Mouse (Mus musculus) left cerebral cortex, adult 9 months (tissue): ENCODE data around the gene Scn3b.

ENCODE experiments used
- DNase-seq, 2 experiments: peaks; one replicate each; pipeline ENCODE4 v3.0.0; 2022; ENCODE audit warnings: low spot score in 2 of 2

Scn3b gene

DNA sequence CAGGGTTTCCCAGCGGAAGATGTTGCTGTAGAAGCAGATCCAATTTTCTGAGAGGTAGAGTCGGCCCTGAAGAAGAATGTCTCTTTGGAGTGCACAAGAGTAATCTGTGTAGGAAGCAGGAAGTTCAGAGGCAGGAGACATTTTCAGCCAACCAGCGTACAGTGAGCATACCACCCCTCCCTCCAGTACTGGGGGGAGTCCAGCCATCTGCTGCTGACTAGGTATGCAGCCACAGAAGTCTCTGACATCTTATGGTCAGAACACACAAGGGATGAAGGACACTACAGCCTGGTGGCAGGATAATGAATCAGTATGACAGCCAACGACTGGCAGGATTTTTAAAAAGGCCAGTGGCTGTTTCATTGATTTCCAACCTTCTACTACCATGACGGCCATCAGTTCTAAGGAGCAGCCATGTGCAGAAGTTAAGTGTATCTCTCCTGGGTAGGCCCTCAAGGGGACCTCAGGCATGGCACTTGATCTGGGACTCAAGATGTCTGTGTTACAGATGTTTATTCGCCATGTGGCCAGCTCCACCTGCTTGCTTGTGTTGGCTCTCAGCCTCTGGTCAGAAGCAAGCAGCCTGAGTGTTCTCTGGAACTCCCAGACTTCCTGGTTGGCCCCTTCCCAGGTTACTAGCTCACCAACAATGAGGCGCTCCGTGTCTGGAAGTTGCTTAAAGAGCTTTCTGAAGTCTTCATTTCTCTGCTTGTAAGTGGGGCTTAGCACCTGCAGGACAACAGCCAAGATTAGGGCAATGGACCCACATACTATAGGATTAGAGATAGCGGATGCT is 48.0 kb downstream of the Scn3b start:
- DNase-seq: no peak

DNA sequence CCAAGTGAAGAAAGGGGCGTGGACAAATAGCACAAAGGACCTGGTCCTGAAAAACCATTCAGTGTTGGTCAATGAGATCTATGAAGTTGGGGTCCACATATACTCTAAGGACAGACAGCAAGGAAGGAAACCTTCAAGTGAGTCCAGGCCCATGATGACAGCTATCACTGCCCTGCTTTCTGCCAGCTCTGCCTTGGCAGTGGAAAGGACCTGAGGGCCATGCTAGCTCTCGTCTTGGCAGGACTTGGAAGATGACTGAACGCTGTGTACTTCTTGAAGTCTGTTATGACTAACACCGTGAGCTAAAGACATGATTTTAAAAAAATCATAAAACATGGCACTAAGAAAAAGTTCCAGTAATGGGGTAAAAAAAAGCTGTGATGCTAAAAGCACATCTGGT is 48.7 kb downstream of the Scn3b start:
- DNase-seq: no peak

DNA sequence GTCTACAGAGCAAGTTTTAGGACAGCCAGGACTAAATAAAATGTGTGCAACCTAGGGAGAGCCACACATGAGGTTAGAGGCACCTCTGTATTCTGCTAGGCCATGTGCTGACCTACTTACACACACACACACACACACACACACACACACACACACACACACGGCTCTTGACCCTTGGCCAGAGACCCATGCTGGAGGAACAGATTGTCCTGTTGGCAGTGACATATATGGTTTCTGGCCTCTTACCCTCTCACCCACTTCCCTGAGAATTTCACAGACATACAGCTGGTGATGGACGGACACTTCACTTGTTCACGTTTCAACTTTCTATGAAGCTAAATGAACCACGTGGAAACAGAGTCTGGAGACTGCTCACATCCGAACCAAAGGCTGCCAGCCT is 49.8 kb downstream of the Scn3b start:
- DNase-seq: no peak

DNA sequence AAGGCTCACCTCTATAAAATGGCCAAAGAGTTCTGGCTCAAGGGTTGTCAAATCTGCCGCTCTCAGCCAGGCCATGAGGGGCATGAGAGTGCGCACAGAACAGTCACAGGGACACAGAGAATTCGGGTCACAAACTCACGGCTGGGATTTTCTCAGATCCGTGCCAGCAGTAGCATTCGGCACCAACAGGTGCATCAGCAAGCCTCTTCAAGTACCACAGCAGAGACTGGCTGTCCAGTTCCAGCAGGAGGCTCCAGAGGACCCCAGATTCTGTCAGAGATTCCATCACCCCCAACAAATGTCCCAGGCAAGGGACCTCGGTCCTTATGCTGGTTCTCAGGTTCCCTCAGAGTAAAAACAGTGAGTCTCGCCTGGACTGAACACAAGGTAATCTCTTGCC is 51.4 kb downstream of the Scn3b start:
- DNase-seq: no peak

DNA sequence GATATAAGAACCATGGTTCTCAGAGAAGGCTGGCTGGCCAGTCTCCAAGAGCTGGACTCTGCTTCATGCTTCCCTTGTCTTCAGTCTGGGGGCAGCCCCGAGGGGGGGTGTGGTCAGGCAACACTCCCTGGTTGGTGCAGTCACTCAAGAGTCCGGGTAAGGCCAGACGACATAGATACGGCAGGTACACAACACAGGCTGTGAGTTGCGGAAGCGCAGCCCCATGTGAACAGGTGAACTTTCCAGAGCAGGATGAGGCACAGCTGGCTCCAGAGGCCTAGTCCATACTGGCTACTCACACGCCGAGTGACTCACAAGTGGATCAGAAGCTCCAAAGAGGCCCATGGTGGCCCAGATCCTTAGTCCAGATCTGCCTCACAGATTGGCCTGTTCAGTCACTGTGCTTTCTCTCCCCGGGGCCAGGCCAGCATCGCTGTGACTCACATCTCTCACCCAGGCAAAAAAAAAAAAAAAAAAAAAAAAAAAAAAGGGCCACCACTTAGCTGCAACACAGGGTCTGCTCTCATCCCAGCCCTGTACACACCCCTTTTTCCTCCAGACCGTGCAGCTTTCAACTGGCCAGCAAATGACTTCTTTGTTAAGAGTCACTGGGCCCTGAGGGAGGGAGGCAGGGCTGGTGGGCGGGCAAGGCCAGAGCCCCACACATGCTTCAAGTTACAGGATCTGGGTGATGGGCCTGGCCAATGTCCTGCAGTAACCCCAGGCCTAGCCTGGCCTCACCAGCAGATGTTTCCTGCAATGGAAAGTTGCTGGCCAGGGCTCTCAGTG is 52.1 kb downstream of the Scn3b start:
- DNase-seq: peak; percentile 60 to 69

GRCm38 (mm10) chr9:40321668-40322003 is 52.6 kb downstream of the Scn3b start:
- no peak for DNase-seq

GRCm38 (mm10) chr9:40322372-40322771 is 53.4 kb downstream of the Scn3b start:
- no peak for DNase-seq

- no peak for DNase-seq
Observed at GRCm38 (mm10) chr9:40323171-40323570, 54.2 kb downstream of the Scn3b start.

DNA sequence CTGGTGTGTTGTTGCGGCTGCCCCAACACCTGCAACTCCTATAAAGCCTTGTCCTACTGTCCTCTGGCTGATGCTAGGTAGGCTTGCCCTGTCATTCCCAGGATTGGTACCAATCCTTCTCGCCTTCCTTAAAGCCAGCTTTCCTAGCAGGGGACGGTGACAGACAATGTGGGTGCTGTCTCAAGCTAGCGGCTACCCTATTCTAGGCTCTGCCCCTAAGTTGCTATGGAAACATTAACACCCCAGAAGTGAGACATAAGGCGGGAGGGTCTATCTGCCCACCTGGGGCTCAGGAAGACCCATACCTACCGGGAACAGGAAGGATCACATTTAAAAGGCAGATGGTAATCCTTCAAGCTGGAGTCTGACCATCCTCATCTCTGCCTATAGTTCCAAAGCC is 54.8 kb downstream of the Scn3b start:
- no peak for DNase-seq

GRCm38 (mm10) chr9:40324232-40324792 is 55.3 kb downstream of the Scn3b start:
- DNase-seq: no peak

DNA sequence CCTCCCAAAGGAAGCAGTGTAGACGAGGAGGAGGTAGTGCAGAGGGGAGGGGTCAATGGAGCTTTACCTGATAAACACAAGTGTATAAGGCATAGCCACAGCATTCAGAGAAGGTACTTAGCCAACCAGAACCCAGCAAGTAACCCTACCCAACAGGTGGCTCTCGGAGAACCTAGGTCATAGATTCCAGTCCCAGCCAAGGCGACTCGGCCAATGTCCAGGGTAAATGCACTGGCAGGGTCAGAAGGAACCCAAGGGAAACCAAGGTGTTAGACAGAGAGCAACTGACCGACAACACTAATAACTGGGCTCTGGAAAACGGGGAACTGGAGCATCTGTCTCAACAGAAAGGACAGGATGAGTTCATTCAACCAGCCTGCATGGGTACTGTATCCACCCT is 55.8 kb downstream of the Scn3b start:
- no peak for DNase-seq

GRCm38 (mm10) chr9:40326260-40326915 is 57.4 kb downstream of the Scn3b start:
- no peak for DNase-seq

DNA sequence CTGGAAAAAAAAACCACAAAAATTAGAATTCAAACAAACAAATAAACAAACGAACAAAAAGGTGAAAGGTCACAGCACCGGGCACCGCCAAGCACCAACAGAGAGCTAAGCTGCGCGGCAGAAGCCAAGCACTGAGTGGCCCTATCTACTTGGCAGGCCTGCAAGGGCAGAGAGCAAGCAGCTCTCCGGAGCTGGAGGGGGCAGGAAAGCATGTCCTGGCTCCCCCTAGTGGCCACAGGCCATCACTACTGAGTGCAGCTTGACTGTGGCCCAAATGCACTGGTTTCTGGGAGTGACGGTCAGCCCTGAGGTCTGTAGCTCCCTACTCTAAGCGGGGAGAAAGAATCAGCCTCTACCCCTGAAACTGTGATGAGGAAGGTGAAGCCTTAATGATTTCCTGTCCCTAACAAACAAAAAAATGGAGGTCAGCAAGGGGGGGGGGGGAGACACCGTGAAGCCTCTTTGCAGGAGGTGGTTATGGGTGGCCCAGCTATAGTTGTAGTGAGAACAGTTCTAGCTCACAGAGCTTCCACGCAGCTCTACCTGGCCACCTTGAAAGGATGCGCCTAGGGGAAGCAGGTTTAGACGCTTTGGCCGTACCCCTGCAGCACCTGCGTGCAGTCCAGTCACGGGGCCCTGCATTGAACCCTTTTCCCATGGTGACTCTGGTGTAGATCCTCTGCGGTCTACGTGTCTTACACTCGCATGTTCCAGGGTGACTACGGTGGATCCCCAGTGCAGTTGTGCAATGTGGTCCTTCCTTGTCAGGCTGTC is 61.8 kb downstream of the Scn3b start:
- DNase-seq: peak; percentile 71 to 91

DNA sequence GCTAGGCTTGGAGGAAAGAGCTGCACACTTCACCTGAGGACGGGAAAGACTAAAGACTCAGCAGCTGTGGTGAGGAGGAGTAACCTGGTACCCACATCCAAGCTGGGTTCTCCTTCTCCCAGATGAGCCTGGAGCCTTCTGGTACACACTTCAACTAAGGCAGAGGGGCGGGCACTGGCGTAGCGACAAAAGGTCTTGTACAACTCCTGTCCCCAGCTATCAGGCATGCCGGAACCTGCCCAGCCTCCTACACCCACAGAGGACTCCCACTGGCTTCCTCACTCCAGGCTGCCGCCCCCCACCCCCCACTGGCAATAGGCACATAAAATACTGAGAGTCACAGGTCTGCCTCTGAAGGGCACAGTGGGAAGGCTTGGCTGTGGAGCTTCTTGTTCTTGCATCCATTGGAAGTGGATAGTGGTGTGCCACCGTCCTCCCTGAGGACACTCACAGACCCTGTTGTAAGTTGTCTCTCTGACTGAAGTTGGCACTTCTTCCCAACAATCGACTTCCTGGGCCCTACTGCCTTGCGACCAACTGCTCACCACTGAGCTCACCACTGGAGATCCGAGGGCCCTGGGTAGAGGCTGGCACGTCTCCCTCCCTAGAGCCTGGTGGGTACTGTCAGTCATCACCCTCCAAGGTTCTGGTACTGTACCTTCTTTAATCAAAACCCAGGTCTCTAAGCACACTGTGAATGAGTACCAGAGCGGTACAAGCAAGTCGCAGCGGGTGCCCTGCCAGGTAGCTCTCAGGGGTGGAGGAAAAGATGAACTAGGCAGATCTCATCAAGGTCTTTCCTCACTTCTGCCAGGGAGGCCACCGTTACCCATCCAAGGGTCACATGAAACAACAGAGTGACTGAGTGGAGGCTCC is 62.6 kb downstream of the Scn3b start:
- no peak for DNase-seq

DNA sequence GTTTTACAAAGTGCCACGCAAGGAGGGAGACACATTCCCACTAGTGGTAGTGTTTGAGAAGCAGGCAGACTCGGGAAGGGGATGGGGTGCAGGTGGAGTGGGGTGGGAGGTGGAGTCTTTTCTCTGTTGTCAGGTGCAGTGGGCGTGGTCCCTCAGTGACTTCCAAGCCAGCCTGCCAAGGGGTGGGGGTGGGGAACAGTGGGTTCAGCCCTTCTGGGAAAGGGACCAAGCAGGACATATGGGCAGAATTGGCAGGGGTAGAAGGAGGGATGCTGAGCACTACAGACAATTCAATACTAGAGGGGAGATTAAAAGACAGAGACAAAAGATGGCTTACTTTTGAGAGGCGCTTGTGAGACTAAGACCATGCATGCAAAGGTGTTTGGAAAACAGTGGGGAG is 63.3 kb downstream of the Scn3b start:
- DNase-seq: no peak

GRCm38 (mm10) chr9:40332731-40333648 is 64.0 kb downstream of the Scn3b start:
- DNase-seq: no peak

DNA sequence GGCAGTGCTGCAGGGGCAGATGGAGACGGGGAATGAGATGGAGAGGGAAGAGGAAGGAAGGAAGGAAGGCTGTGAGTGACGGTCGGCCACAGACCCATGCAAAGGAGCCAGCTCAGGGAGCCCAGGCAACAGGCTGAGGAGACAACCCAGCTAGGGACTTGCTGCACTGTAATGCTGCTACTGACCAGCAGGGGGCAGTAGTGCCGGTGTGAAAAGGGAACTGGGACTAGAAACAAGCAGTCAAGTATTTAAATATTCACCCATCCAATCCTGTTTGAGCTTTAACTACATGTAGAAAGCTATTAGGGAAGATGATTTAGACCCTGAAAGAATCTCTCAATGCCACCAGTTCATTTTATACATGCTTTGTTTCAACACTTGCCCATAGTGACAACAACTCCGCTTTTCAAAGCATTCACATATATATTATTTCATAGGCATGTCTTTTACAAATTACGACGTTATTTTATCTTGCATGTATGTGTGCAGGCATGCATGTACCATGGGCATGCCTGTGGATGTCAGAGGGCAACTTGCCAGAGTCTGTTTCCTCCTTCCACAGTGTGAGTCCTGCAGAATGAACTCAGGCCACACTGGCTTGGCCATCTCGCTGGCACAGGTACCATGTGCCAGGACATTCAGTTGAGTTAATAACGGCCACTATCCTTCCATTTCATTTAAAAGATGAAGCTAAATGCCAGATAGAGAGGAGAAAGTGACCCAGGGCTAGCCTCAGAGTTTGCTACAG is 64.8 kb downstream of the Scn3b start:
- peak in 1 of 2 experiments; percentile 85 for DNase-seq

GRCm38 (mm10) chr9:40334617-40335016 is 65.6 kb downstream of the Scn3b start:
- no peak for DNase-seq

DNA sequence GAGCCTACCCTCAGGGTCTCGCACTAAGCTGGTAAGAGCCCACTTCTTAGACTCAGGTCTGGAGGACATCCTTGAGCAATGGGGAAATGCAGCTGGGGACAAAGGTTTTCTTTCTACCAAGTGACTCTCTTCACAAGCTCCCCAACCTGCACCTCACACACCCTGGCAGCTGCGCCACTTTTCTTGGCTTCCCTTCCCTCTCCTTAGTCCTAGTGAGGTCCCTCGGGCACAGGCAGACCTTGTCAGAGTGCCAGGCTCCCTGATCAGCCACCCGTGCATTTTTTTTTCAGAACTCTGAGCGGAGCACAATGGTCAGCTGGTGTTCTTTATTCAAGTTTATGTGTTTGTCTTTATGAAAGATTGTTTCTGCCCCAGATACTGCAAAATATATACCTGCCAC is 67.7 kb downstream of the Scn3b start:
- DNase-seq: no peak
